Mouse (Mus musculus) liver, embryonic 13.5 days (tissue): ENCODE measurements around the gene Fam50a. TPM values are rescaled to one million over a fixed set of nuclear protein-coding genes. Genes with fewer than 3 reads are reported as not detected.

Experiments
- ATAC-seq: fragments of 200-750 bp; cut with Nextera tagmentation; 2 replicates; pipeline ENCODE4 v1.8.0; 2017; ENCODE audit warnings: low read depth, mild to moderate bottlenecking, moderate number of reproducible peaks, moderate library complexity
- DNase-seq: peaks from one replicate; pipeline ENCODE4 v3.0.0; 2022
- H3K27ac ChIP-seq: fragments of 300-500 bp; sonication (generic); 2 replicates; pipeline ENCODE4 v1.5.1; 2015; ENCODE audit warnings: moderate library complexity, mild to moderate bottlenecking, inconsistent platforms
- H3K27me3 ChIP-seq: fragments of 300-500 bp; sonication (generic); 2 replicates; pipeline ENCODE4 v1.6.1; 2015; ENCODE audit warnings: mild to moderate bottlenecking, inconsistent platforms
- H3K36me3 ChIP-seq: fragments of 300-500 bp; sonication (generic); 2 replicates; pipeline ENCODE4 v1.6.1; 2015; ENCODE audit warnings: mild to moderate bottlenecking, inconsistent platforms
- H3K4me1 ChIP-seq: fragments of 300-500 bp; sonication (generic); replicated peaks from 2 replicates; pipeline ENCODE4 v1.6.1; 2015; ENCODE audit warnings: inconsistent platforms
- H3K4me2 ChIP-seq: fragments of 300-500 bp; sonication (generic); 2 replicates; pipeline ENCODE4 v1.6.1; 2015; ENCODE audit warnings: inconsistent platforms, mild to moderate bottlenecking, moderate library complexity
- H3K4me3 ChIP-seq: fragments of 300-500 bp; sonication (generic); replicated peaks from 2 replicates; pipeline ENCODE4 v1.5.1; 2015; ENCODE audit warnings: mild to moderate bottlenecking, inconsistent platforms
- H3K9ac ChIP-seq: fragments of 300-500 bp; sonication (generic); 2 replicates; pipeline ENCODE4 v1.6.1; 2015; ENCODE audit warnings: mild to moderate bottlenecking, inconsistent platforms
- H3K9me3 ChIP-seq: fragments of 300-500 bp; sonication (generic); replicated peaks from 2 replicates; pipeline ENCODE4 v1.6.1; 2016; ENCODE audit warnings: inconsistent platforms
- WGBS: fragments of 180-500 bp; shearing (Covaris S2); methylation state at CpG from one replicate; pipeline ENCODE4 v1.1.7; 2015; ENCODE audit not compliant: insufficient replicate concordance; 5-methylcytosine and 5-hydroxymethylcytosine counted together
- polyA plus RNA-seq: library from polyadenylated mRNA; unstranded; fragments of >200 nt; fragmentation: Nextera tagmentation; extraction: Ambion mirVana; gene quantifications from 2 replicates; pipeline ENCODE4 v1.2.1, GENCODE M21; 2015

Gene Fam50a
- polyA plus RNA-seq: 37.8 and 42.6 TPM in 2 replicates

- Histone ChIP-seq H3K4me2 (peak within 1 kb of the TSS; percentile 86), H3K4me1 (peaks cover 28% of the 10 kb centered on the region), H3K4me3 (peak within 1 kb of the TSS; percentile 71), H3K36me3 (peaks cover 42% of the 10 kb centered on the region), H3K27ac (peak within 1 kb of the TSS; percentile 85), H3K9me3 (no peaks in the 10 kb centered on the region), H3K27me3 (no peaks in the 10 kb centered on the region), H3K9ac (peak within 1 kb of the TSS; percentile 81)
- DNase-seq: peak; percentile 84
- peak; percentile 95 for ATAC-seq
- WGBS: 17% methylated on average over 59 of the region's 59 CpGs
These were observed at the start of gene Fam50a for GRCm38 (mm10) chrX:74312540-74313464. TSS of gene Fam50a (plus strand) at chrX:74313033.

- Histone ChIP-seq H3K27ac (peak overlapping the region; percentile 86), H3K27me3 (no peaks in the 10 kb centered on the region), H3K9me3 (no peaks in the 10 kb centered on the region), H3K9ac (peak overlapping the region; percentile 69), H3K4me1 (peaks cover 17% of the 10 kb centered on the region), H3K4me3 (peak overlapping the region; percentile 70), H3K4me2 (peak overlapping the region; percentile 71), H3K36me3 (peaks cover 16% of the 10 kb centered on the region)
- ATAC-seq (peak; percentile 8), DNase-seq (no peak)
- WGBS: 24% methylated on average over 3 of the region's 3 CpGs
These were observed 43.1 kb upstream of the Fam50a start for GRCm38 (mm10) chrX:74269736-74270061.

DNA sequence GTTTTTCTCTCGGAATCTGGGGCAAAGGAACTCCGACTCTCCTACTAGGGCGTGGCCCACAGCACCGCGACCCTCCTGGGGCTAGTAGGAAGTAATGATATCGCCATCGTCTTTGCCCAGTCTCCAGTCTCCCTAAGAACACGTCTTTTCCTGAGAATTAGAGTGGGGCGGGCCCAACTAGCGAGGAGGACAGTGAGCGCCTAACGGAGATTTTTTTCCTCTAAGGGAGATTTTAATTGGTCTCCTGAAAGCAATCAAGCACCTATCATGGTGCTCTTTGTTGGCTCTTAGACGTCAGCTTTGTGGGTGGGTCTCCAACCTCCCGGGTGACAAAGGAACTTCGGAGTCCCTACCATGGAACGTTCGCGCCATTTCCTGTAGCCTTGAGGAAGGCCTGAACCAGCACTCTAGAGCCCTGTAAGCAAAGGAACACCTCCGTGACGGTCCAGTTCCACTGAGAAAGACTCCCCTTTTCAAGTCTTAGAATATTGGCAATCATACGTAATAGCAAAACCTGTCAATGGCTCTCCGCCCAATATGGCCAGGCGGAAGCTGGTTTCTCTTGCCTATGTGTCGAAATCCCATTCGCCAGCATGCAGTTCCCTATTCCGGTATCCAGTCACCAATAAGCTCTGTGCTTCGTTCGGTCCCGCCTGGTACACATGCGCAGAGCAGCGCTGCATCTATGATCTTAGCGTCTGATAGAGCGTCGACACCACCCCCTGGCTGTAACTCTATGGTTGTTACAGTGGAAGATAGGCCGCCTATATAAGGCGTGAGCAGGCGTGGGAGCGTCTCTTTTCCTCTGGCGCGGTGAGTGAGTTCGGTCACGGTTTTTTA lies 42.6 kb upstream of the Fam50a start, which contains the start of gene Rpl10:
TSS of gene Rpl10 (plus strand) at position 751 of the 840 bp plus-strand sequence.
- DNase-seq (peak; percentile 90), ATAC-seq (peak; percentile 92)
- peaks cover 17% of the 10 kb centered on the region for H3K4me1 ChIP-seq
- H3K9ac ChIP-seq: peak within 1 kb of the TSS; percentile 81
- peaks cover 16% of the 10 kb centered on the region for H3K36me3 ChIP-seq
- H3K4me3 ChIP-seq: peak within 1 kb of the TSS; percentile 70
- H3K4me2 ChIP-seq: peak within 1 kb of the TSS; percentile 71
- peak within 1 kb of the TSS; percentile 86 for H3K27ac ChIP-seq
- H3K9me3 ChIP-seq: no peaks in the 10 kb centered on the region
- 13% methylated on average over 42 of the region's 42 CpGs for WGBS
- no peaks in the 10 kb centered on the region for H3K27me3 ChIP-seq

DNA sequence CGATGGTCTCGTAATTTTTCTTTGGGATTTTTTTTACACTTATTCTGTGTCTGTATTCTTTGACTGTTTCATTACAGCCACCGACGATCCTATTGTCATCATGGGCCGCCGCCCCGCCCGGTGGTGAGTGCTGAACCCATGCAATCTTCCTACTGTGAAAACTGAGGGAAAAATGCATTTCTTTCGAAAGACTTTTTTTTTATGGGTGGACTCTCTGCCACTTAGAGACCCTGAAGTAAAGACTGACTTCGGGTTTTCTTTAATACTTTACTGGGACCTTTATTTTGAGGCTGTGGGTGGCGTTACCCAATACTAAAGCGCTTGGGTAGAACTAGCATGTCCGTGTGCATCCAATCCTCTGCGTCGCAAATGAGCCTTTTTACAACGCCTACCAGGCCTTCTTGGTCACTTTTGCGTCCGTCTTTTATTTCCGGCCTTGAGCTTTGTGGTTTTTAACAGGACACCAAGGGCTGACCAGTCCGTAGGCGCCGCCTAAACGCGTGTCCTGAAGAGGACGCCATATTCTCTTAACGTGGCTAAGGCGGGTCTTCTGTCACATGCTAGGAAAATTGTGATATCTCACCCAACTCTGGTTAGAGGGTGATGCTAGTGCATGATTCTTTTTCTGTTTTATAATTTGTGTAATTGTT lies 41.8 kb upstream of the Fam50a start:
- Histone ChIP-seq H3K9ac (peak overlapping the region; percentile 81), H3K4me1 (peaks cover 17% of the 10 kb centered on the region), H3K4me3 (peak overlapping the region; percentile 70), H3K36me3 (peaks cover 16% of the 10 kb centered on the region), H3K27ac (peak overlapping the region; percentile 84), H3K27me3 (no peaks in the 10 kb centered on the region), H3K4me2 (peak overlapping the region; percentile 67), H3K9me3 (no peaks in the 10 kb centered on the region)
- WGBS: 11% methylated on average over 27 of the region's 27 CpGs
- no peak for DNase-seq
- ATAC-seq: no peak

DNA sequence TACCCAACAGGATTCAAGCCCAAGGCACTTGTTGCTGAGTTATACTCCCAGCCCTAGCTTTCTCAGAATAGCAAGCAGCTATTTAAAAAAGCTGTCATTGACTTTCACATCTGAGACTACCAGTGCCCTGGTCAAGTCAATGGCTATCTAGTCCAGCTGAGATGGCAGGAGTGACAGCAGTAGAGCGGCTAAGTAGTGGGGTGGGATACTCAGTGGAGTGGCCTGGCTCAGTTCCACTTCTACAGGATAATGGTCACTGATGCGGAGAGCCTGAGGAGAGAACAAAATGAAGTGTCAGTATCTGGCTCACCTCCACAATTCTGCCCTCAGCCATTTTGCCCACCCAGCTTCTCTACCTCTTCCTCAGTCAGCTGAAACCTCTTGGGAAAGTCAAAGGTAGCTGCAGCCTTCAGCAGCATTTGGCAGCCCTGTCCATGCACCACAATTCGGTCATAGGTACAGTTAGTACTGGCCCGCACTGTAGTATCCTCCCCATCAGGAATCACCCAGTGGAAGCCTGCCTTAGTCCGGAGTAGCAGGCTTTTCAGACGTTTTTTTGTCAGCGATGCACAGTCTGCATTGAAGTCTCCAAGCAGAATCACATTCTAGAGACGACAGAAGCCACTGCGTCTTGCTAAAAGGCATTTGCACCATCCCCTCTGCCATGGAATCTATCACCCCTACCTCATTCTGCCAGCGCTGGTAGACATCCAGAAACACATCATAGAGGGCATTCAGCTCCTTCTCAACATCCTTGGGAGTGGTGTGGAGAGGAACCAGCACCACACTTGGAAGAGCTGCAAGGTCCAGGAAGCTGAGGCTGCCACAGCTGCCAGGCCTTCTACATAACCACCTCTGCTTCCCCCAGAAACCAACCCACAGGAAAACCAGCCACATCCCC lies 39.2 kb upstream of the Fam50a start:
- Histone ChIP-seq H3K9ac (peak overlapping the region; percentile 36; the same call in 1 of the 2 replicates), H3K4me3 (no peak overlapping the region), H3K4me2 (0 out of 2 replicates have a peak overlapping the region, but pooled peaks have one; percentile 4), H3K27me3 (no peaks in the 10 kb centered on the region), H3K9me3 (no peaks in the 10 kb centered on the region), H3K27ac (peak overlapping the region; percentile 58), H3K4me1 (peaks cover 22% of the 10 kb centered on the region), H3K36me3 (peaks cover 25% of the 10 kb centered on the region)
- 19% methylated on average over 10 of the region's 10 CpGs for WGBS
- no peak for ATAC-seq
- no peak for DNase-seq

DNA sequence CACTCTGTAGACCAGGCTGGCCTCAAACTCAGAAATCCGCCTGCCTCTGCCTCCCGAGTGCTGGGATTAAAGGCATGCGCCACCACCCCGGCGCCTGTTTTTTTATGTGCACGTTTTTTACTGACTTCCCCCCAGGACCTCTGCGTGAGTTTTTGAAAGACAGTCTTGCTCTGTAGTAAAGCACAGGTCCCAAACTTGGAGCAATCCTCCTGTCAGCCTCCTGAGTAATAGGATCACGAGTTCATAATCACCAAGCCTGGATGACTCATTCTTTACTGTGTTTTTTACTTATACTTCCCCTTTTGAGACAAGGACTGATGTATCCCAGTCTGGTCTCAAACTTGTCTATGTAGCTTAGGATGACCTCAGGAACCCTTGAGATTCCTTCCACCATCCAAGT lies 34.9 kb upstream of the Fam50a start:
- Histone ChIP-seq H3K4me1 (peaks cover 18% of the 10 kb centered on the region), H3K27ac (no peak overlapping the region), H3K9ac (no peak overlapping the region), H3K27me3 (no peaks in the 10 kb centered on the region), H3K4me2 (no peak overlapping the region), H3K36me3 (peaks cover 15% of the 10 kb centered on the region), H3K9me3 (no peaks in the 10 kb centered on the region), H3K4me3 (no peak overlapping the region)
- 56% methylated on average over 8 of the region's 8 CpGs for whole genome bisulfite sequencing
- no peak for DNase-seq
- ATAC-seq: no peak

DNA sequence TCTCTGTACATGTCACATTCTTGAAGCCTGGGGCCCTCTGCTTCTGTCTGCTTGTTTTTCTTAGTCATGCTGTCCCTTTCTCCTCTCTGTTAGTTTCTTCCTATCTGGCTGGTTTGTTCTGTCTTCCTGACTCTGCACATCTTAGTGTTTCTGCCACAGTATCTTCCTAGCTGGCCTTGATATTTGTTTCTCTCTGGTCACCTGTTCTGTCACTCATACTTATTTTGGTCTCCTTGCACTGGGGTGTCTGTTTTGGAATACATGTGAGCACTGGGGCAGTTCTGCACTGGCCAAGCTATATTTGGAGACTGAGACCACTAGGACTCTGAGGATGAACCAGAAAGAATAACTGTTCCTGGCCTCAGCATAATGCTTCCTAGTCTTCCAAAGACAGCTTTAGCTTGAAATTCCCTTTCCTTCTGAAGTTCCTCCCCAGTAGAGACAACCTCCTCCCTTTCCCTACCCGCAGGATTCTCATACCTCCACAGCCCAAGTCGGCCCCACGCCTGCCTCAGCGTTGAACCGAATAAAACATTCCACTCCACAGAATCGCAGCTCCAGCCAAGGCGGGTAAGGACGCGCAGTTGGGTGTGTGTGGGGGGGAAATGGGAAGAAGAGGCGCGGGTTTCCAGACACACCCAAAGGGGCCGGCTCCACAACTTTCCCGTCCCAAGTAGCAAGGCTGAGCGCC lies 31.6 kb upstream of the Fam50a start:
- Histone ChIP-seq H3K9ac (peak overlapping the region; percentile 78), H3K4me3 (peak overlapping the region; percentile 70), H3K4me1 (peaks cover 25% of the 10 kb centered on the region), H3K9me3 (no peaks in the 10 kb centered on the region), H3K36me3 (0 out of 2 replicates have a peak, but pooled peaks cover 8% of the 10 kb centered on the region), H3K27me3 (no peaks in the 10 kb centered on the region), H3K4me2 (peak overlapping the region; percentile 88), H3K27ac (peak overlapping the region; percentile 97)
- DNase-seq (no peak), ATAC-seq (no peak)
- WGBS: 16% methylated on average over 14 of the region's 14 CpGs

DNA sequence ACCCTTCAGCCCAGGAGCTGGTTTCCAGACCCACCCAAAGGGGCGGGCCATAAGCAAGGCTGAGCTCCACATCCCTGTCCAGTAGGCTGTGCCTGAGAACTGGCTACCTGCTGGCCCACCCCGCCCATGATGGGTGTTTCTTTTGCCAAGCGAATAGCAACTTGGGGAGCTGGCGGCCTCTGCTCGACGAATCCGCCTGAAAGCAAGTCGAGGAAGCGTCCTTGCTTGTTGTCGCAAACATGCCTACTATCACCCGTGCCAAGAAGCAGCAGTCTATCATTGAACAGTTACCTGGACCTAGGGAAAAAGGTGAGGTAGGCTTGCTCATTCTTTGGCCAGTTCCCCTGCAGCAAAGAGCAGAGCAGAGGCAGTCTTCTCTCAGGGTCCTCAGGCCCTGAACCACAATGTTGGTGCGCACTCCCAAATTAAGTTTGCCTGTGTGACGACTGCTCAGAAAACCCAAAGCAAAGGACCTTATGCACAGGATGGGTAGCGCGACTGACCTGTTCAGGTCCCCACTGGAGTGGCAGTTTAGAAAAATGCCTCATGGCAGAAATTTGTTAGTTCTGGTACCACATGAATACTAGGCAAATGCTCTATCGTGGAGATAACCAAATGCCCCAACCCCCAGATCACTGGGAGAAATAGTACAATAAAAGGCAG lies 31.0 kb upstream of the Fam50a start, which contains the start of the genes Taz and Dnase1l1:
TSS of gene Taz (plus strand) at position 181 of the 663 bp plus-strand sequence.
TSS of gene Dnase1l1 (minus strand) at position 606 of the 663 bp plus-strand sequence.
- no peaks in the 10 kb centered on the region for H3K9me3 ChIP-seq
- ATAC-seq: peak; percentile 98
- H3K4me2 ChIP-seq: peak within 1 kb of the TSS; percentile 88
- DNase-seq: peak; percentile 88
- H3K4me1 ChIP-seq: peaks cover 25% of the 10 kb centered on the region
- peak within 1 kb of the TSS; percentile 82 for H3K9ac ChIP-seq
- H3K27ac ChIP-seq: peak within 1 kb of the TSS; percentile 97
- H3K27me3 ChIP-seq: no peaks in the 10 kb centered on the region
- H3K4me3 ChIP-seq: peak within 1 kb of the TSS; percentile 70
- WGBS: 22% methylated on average over 16 of the region's 16 CpGs
- 0 out of 2 replicates have a peak, but pooled peaks cover 2% of the 10 kb centered on the region for H3K36me3 ChIP-seq

DNA sequence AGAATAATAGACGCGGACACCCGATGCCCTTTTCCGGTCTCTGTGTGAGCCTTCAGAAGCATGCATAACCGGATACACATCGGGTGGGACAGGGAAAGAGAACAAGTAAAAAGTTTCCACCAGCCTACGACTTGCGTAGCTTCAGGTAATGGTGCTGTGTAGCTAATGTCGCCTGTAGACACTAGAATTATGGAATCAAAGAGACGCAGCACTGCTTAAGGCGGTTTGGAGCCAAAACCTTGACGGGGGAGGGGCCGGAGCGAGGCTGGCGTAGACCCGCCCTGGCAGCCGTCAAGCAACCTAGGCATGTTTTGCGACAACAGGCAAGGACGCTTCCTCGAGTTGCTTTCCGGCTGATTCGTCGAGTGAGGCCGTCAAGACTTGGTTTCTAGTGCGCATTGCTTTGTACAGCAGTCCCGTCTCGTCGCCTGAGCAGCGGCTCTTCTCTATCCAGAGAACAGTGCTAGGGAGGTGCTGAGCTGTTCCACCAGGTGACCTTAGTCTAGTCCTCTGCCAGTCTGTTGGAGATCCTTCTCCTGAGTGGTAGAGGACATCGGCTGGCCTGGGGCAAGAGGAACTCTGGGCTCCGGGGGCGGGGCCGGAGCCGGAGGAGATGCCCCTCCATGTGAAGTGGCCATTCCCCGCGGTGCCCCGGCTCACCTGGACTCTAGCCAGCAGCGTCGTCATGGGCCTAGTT lies 30.3 kb upstream of the Fam50a start:
- Histone ChIP-seq H3K9ac (peak overlapping the region; percentile 82), H3K27ac (peak overlapping the region; percentile 97), H3K36me3 (no peaks in the 10 kb centered on the region), H3K27me3 (no peaks in the 10 kb centered on the region), H3K4me2 (peak overlapping the region; percentile 88), H3K9me3 (no peaks in the 10 kb centered on the region), H3K4me1 (peaks cover 25% of the 10 kb centered on the region), H3K4me3 (peak overlapping the region; percentile 70)
- ATAC-seq (peak; percentile 39), DNase-seq (peak; percentile 82)
- 14% methylated on average over 39 of the region's 39 CpGs for WGBS
